Mouse (Mus musculus) 3134 (cell line): ENCODE data around the gene Vps4b.
A peak's percentile ranks its signal among the peaks of the same experiment; 100 is the strongest.

Experiments
- DNase-seq: peaks from one replicate; pipeline ENCODE4 v3.0.0-alpha.2; 2011; ENCODE audit warnings: low spot score; ENCODE audit not compliant: insufficient read length; ENCODE audit errors: extremely low read depth

Gene Vps4b

DNA sequence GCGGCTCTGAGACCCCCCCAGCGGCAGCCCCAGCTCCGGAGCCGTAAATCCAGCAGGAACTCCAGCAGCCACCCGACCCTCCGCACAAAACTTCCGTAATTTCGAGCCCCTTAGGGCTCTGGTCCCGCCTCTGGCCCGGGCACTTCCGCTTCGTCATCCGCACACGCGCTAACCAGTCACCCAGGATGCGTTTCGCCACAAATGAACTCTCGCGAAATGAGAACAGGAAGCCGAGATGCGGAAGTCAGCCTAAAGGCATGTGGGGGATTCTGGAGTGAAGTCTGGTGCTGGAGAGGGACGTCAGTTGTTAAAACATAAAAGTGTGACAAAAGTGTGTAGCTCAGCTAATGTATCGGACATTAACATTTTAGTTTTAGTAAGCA lies at the start of gene Vps4b:
Gene Vps4b, minus strand, starts transcription at position 187 of the 383 bp plus-strand sequence.
- DNase-seq = peak; percentile 92

DNA sequence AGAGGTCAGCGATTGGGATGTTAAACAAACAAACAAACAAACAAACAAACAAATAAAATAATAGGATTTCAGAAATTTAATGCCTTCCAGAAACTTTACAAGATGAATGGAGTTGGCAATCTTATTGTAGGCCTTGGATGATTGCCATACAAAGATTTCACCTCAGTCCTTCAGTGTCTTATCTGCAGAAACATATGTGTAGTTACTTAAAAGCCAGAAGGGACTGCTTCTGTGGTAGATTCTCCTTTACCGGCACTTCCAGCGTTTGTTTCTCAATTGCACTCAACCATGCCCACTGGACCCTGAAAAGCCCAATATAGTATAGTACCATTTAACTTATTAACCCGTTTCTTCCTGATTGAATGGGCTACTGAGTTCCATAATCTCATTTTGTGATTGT lies 32.3 kb upstream of the Vps4b start:
- no peak for DNase-seq

DNA sequence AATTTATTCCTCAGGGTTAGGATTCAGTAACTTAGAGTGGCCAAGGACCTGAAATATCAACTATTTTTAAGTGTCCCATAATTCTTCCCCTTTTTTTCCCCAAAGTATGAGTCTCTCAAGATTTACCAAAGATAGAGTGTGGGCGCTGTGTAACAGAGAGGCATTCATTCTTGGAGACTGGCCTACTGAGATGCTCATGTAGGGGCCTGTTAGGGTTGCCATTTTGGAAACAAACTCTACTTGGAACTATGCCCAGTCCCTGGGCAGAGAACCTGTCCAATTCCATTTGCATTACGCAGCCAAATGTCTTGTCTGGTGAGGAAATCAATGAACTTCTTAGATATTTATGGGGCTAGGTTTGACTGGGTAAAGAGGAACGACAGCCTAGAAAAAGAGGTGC lies 25.8 kb upstream of the Vps4b start:
- DNase-seq = peak; percentile 11

DNA sequence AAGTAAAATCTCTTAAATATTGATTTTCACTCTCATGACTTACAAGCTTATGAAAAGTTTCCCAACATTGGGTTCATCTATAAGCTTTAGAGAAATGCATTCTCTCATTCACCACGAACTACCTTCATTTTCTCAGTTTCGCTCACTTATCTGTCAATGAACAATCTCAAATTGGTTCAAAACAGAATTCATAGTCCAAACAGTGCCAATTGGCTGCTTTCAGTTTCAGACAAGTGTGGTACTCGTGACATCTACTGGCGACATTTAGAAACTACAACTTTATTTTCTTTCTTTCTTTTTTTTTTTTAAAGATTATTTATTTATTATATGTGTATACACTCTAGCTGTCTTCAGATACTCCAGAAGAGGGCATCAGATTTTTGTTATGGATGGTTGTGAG lies 21.8 kb upstream of the Vps4b start:
- no peak for DNase-seq

DNA sequence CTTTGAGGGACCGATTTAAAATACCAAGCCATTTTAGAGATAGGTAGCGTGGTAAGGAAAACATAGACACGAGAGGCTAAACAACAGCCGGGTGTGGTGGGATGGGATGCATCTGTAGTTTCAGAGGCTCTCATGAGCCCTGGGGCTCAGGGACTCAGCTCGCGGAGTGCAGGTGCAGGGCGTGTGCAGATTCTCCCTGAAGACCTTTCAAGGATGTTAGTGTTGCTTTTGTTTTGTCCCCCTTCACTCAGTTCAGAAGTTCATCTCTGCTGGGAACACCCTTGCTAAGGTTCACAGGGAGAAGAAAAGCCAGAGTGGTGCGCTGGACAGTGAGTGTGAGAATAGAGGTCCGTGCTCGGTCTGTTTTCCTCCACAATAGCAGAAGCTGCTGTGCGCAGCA lies 20.2 kb upstream of the Vps4b start:
- DNase-seq = no peak

DNA sequence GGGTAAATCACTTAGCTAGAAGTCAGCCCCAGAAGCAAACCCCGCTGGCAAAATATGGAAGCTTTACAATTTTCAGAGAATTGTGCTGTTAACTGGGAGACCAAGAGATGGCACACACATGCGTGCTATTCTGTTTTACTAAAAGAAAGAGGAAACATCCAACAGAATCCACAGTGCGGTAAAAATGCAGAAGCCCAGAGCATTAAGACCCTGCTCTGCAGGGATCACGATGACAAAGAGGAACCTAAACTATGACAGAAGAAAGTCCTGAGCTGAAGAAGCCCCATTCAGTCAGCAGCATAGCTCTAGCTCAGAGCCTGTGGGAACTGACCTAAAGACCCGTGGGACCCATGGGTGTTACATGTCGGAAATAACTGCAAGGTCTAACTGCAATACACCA lies 18.7 kb upstream of the Vps4b start:
- DNase-seq = no peak

DNA sequence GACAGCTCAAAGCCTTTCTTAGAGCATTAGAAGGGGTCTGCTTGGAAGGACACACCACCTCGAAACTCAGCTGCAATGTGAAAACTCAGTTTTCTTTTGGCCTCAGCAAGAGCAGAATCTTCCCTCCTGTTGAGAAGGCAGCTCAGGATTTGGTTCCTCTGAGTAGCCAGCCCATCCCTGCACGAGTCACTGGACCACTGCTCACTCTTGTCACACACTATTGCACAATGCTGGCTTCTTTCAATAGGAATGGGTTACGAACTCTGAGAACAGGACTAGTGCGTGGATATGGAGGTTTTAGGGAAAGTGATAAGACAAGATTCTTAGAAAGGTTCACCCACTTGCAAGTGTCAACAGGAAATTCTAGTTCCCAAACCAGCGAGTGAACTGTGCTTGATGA lies 18.3 kb upstream of the Vps4b start:
- DNase-seq = no peak

DNA sequence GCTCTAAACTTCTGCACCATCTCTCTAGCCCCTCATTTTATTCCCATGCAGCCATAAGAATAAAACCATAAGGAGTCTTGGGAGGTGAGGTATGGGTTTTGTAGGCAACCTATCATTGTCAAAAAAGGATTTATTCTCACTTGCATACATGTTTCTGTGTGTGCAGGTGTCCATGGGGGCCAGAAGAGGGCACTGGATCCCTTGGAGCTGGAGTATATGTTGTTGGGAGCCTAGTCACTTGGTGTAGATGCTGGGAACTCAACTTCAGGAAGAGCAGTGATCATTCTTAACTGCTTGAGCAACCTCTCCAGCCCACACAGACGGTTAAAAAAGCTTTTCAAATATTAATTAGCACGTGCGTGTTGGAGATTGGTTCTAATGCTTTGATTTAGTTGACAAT lies 3.4 kb upstream of the Vps4b start:
- no peak for DNase-seq

DNA sequence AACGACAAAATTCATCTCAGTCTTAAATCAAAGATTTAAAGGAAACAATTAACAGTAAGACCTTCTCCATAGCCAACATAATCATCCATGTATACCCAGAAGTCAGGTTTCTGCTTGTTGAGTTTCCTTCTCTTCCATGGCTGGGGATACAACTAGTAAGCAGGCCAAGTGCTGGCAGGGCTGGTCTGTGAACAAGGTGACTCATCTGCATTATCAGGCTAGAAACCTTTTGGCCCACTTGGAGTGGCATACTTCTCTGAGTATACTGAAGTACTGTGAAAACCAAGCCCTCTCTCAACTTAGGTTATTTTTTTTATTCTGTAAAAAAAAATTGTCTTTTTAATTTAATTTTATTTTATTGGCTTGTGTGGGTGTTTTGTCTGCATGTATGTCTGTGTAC lies 2.9 kb upstream of the Vps4b start:
- DNase-seq = no peak

DNA sequence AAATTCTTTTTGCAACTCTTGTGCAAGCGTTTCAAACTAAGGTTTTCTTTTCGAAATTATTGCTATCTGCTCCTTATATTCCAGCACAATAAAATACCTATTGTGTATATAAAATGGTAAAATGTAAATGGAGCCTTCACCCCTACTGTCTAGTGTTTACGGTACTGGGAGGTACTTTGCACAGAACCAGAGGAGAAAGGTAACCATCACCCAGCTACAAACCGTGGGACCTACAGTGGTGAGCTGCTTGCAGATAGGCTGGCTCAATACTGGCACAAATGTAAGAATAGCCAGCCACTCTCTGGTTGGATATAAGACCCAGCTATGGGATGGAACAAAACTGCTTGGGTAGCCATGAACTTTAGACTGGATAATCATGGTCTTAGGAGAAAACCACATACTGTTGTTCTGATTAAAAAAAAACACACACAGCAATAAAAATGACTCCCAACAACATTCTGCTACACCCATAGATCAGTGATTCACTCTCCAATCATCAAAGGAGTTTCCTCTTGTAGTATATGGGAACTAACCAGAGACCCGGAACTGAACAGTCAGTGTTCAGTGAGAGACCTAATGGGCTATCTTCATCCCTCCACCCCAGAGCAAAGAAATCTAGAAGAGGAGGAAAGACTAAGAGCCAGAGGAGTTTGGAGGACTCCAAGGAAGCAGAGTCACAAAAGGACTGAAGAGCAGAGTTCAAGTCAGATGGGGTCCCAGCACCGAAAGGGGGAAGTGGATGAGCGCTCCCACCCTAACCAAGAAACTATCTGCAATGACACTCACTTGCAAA lies 655 bp upstream of the Vps4b start:
- no peak for DNase-seq

DNA sequence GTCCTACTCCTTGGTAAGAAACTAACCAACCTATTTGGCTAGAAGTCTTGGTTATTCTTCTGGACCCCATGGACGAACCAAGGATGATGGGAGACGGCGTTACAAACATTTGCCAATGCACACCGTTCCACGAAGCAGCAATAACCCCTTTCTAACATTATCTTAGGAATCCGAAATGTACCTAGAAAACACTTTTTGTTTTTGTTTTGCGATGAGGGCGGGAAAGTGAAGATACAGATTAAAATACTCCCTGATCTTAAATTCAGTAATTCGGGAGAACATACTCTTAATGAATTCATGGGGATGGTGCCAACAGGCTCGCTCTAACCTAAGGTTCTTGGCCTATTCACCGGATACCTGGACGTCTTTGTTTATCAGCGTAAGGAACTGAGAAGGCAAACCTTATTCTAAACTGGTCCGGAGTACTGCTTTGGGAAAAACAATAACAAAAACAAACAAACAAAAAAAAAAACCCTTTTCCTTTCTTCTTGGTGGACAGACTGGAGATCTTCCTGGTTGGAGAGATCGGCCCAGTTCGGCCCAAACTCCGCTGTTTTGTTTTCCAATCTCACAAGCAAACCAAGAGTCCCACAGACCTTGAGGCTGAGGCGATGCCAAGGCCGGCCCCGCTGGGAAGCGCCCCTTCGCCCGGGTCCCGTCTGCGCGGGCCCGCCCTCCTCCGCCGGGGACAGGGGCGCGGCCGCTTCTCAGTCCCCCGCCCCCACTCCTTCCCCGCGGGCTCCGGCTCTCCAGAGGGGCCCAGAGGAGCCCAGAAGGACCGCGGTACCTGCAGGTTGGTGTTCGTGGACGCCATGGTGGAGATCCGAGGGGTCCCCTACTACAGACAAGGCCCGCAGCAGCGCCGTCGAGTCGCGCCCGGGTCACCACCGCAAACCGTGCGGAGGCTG lies 640 bp downstream of the Vps4b start:
- DNase-seq = no peak

DNA sequence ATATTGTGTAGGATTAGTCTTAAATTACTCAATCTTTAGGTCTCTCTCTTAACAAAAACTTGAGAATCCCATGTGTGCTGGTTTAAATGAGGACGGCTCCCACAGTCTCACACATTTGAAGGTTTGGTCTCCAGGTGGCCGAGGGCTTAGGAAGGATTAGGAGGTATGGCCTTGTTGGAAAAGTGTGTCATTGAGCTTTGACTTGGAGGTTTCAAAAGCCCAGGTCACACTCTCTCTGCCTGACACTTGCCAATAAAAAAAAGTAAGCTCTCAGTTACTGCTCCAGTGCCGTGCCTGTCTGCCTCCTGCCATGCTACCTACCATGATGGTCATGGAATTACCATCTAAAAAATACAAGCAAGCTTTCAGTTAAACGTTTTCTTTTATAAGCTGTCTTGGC lies 21.6 kb downstream of the Vps4b start:
- no peak for DNase-seq

DNA sequence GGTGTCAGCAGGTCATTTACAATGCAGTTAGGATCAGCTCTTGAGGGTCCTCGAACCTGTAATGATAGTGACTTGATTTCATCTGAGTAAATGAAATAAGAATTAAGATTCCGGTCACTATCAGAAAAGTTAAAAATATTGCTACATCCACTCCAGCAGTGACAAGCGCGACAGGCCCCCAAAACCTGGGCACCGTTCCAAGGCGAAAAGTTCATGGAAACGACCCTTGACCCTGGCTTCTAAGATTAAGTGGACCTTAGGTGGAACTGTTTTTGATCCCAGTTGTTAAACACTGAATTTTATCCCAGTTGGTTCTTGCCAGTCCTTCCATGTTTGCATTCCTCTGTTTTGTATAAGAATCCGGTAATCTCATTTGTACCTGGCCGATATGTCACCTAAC lies 22.4 kb downstream of the Vps4b start:
- DNase-seq = no peak

DNA sequence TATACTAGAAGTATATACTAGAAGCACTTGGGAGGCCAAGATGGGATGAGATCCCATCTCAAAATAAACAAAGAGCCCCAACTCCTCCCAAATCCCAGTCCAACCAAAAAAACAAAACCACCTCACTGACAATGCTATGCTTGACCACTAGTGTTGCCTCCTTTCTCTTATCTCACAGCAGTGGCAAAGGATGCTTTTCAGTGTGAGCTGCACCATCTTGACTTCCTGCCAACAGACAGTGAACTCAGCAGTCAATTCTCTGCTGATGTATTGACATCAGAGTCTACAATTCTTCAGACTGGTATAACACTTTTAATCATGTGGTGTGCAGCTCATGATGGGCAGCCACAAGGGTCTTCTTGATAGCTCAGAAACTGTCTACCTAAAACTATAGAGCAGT lies 27.8 kb downstream of the Vps4b start:
- DNase-seq = no peak

DNA sequence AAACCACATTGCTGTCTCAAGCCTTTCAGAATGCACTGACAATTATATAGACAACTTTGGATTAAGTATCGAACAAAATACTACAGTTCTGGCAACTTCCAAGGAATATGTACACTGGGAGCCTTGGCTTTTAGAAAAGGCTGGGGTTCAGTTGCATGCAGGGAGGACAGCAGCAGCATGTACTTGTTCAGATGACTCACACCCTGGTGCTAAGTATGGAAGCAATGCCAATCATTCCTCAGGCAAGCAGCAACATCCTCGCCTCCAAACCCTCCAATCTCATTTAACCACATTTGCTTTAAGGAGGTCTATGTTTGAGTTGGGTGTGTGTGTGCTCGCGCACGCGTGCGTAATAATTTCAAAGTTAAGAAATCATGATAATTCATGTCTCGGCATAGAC lies 30.8 kb downstream of the Vps4b start:
- no peak for DNase-seq

DNA sequence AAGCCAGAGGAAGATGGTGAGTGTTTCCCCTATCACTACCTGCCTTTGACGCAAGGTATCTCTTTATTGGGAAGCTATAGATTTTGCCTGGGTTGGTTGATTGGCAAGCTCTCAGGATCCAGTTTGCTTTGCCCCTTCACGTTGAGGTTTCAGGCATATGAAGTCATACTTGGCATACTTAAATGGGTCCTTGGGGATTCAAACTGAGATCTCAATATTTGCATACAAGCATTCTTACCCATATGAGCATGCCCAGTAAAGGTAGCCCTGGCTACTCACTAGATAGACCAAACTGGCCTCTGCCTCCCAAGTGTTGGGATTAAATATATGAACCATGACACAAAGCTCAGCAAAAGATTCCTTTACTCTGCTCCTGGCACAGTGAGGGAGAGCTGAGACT lies 31.7 kb downstream of the Vps4b start:
- DNase-seq = no peak

DNA sequence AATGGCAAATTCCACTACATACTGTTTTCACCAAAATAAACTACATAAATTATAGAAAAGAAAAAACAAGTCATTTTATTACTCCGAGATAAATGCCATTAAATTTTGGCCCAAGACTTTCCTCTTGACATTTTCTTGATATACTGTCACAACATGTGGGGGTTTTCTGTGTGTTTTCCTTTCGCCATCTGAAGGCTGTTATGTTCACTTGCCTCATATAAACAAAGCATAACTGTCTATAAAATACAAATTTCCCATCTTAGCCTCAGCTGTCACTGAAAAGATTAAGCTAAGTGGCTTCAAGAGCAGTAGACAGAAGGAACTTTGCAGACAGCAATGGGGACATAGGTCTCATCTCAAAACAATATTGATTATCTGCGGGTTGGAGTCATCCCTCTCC lies 32.2 kb downstream of the Vps4b start:
- no peak for DNase-seq

DNA sequence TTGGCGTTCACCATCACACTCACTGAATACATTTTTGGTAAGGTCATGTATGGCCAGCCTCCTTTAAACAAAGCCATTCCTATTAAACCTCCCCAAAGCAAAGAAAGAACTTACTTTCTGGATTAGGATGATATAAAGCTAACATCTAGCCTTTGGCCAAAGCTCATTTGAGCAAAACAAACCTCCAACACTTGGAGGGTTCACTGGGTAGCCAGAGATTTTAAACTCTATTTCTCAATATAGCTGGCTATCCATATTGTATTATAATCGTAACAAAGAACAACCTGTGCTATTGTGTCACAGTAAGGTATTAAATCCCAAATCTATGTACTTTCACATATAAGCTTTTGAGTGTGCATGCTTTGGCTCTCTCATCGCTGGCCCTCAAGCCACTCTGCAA lies 35.8 kb downstream of the Vps4b start:
- no peak for DNase-seq

DNA sequence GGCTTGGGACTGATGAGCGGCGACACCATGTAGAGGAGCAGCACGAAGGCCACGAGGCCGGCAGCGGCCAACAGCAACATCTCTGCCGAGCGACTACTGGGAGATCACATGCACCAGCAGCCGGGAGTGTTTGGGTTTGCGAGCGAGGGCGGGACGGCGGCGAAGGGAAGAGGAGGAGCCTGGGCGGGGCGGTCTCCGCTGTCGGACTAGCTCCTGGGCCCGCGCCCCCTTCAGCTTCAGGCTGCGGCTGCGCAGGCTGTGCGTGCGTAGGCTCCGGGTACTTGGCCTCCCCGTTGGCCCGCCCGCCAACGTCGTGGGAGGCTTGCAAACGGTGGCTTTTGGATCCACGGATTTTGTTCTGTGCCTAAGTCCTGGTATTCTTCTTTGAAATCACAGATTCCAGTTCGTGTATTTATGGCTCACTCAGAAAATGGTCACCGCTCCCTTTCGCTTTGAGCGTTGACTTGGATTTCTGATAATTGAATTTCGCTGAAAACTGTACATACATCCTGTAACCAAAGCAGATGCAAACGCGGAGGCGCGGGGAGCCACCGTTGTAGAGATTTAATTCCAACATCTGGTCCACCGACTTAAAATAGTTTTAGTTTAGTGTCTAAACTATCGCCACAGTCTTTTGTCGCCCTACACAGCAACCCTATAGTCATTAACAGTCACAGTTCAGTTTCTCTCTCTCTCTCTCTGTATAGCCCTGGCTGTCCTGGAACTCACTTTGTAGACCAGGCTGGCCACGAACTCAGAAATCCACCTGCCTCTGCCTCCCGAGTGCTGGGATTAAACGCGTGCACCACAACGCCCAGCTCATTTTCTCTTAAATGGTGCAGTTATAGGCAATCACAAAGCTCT lies 36.7 kb downstream of the Vps4b start, which contains the start of gene Kdsr:
Gene Kdsr, minus strand, starts transcription at position 156 of the 864 bp plus-strand sequence.
- DNase-seq = peak; percentile 99

DNA sequence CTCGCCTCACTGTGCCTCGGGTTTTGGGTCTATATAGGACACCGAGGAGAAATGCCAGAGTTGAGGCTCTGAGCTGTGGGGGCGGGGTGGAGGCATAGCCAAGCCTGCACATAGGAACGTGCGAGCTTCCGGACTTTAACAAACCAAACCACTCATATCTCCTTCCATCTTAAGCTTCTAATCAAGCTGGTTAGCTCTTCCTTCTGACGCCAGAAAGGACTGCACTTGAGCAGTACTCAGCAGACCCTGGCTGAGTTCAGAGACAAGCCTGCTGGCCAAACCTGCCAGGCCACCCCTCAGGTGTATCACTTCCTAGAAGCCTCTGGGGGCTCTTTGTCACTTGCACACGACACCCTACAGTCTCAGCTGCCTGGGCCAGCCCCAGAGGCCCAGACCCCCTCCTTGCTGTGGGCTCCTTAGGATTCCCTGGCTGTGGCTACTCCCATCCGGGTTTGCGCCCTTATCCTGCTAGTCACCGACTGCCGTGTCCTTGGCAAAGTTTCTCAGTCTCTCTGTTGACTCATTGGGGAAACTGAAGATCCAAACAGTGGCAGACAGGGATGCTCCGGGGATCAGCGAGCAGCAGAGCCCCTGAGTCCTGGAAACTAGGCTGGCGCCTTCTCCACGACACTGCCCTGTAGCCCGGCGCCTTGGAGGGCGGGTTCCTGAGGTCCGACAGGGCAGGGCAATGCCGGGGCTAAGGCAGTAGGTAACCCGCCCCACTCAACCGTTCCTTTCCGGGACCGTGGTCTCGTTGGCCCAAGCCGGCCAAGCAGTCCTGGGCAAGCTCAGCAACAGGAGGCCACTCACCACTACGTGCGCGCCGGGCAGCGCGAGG lies 37.6 kb downstream of the Vps4b start:
- no peak for DNase-seq
